Mouse (Mus musculus) layer of hippocampus, postnatal 14 days (tissue): ENCODE measurements at regions not wholly inside any gene's neighbourhood (a gene's known extent, or its start where the extent isn't known, plus 50 kb on each side); places are given as distances from the start of the nearest gene placed in this dataset.

ENCODE experiments used
- DNase-seq, 2 experiments: peaks; one replicate each; pipeline ENCODE4 v3.0.0; 2021 to 2022; ENCODE audit warnings: low spot score in 2 of 2, mixed read lengths in 1 of 2

DNA sequence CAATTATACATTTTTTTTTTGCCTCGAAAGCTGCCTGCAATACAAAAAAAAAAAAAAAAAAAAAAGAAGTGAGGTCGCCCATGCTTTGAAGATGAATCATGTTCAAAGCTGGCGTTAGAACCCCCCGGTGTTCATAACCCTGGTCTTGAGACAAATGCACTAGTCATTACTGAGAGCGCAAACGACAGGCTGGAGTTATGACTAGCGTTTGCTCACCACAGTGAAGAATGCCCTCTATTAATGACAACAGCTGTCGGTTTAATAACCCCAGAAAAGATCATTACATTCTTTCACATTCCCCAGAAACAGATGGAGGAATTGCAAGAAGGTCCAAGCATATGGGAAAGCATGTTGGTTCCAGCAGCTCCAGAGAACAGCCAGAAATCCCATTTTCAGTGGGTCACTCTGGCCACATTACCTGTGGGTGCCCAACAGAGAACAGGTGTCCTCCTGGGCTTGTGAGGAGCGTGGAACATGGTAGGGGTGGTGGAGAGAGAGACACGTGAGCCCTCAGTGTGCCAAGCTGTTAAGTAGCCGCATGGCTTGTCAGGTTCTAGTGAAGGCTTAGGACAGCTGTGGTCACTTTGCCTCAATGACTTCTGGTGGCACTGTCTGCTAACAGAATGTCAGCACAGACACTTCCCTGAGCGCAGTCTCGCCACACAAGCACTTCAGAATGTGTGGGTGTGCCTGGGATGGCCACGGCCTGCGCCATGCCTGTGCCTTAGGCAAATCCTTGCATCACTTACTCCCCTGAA, 60.4 kb downstream of the Aipl1 start:
- DNase-seq, result no peak

DNA sequence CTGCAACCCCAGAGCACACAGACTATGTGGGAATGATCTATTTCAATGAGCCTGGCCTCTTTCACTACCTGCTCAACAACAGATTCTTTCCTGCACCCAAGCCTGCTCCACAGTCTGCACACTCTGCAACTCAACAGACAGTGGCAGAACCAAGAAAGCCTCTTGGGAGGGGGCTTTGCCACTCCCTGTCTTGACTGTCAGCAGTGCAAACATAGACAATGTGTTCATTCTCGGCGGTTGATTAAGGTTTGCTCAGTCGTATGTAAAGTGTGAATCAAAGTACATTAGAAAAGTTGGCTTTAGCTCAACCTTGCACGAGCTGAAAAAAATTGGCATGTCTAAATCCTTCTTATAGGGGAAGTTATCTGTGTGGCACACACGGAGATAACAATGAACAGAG, 66.0 kb downstream of the Aipl1 start:
- no peak for DNase-seq

DNA sequence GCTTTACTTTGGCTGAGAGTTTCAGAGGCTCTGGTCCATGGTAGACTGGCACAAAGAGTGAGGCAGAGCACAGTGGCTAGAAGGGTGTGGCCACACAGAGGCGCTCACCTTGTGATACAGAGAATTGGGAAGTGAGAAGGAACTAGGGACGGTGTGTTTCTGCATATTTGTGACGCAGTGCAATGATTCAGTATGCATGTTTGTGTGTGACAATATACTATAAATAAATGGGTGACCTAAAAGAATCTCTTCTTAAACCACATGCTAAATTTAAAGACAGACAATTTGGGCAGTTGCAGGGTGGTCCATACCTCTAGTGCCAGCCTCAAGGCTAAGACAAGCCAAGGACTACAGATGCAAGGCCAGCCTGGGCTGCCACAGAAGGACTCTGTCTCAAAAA, 75.0 kb downstream of the Aipl1 start:
- no peak for DNase-seq

DNA sequence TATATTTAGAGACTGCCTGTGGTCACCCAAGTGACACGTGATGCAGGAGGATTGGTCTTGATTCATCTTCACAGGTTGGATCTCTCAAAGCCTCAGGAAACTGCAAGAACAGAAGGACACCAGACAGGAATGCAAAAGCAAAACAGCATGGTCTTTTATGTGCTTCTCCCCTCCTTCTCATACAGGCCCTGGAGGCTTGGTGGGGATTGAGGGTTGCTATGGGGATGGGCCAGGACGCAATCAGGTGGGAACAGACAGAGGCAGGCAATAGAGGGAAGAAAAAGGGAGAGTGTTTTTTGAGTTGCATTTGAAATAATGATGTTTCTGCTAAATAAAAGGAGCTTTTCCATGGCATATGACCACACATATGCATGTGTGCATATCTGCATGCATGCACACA, 84.8 kb downstream of the Aipl1 start:
- DNase-seq, result no peak

DNA sequence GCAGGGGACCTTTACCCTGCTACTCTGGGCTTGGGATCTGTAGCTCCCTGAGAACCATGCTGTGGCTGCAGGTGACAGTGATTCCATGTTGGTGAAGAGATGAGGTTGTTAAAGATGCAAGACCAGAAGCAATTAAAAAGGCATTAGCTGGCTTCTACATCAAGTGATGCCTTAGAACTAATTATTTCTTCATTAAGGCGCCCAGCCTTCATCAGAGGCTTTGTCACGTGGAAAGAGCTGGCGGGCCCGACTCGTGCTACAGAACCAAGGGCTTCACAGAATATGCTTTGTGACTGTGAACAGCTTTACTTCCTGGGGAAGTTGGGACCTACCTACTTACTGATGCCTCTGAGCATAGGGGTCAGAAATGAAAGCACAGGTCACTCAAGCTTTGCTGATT, 90.1 kb downstream of the Aipl1 start:
- DNase-seq, result no peak

GRCm38 (mm10) chr11:71945098-71945413, 92.3 kb downstream of the Aipl1 start:
- no peak for DNase-seq

DNA sequence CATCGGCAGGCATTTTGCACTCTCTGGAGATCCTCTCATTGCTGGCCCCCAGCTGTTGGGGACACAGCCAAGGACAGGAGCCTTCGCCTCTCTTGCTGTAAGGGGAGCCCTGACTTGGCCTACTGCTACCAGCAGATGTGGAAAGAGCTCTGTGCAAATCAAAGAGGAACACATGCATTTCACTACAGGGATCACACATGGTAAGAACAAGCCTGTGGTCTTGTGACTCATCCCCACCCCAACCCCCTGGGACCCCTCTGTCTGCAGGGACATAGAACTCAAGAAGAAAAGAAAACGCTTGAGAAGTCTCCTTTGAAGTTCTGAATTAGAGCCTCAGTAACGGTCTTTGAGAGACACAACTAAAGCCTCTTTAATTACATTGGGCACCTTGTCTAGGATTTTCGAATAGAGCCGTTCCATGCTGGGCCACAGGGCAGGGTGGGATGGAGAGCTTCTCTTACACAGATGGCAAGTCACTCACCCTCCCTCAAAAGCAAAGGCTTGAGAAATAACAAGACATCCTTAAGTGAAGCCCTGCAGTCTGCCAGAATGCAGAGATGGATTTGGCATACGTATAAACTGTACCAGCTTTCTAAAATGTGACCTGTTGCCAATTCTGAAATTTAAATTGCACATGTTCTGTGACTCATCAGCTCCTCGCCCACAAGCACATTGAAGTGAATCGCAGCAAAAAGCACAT, 92.8 kb downstream of the Aipl1 start:
- peak; percentile 39 to 64 for DNase-seq

- no peak for DNase-seq
Observed at GRCm38 (mm10) chr11:71943512-71943911, 93.8 kb downstream of the Aipl1 start.

- DNase-seq, result peak in 1 of 2 experiments; percentile 11
Observed at GRCm38 (mm10) chr11:71939066-71939465, 98.2 kb downstream of the Aipl1 start.

DNA sequence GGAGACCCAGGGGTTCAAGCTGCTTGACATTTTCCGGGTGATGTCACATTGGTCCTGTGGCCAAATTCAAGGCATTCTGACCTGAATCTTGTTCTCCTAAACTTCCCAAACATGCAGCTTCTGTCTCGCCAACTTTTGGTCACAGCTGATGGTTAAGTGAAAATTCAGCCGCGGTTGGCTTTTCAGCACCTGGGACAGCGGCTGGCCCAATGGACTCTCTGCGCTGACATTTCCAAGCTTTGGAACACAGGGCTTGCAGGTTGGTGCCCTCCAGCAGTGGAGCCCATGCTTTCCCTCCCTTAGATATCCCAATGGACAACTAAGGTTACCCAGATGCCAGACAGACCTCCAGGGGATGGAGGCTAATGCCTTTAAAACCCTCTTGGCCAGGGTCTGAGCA, 100.2 kb downstream of the Aipl1 start:
- no peak for DNase-seq

GRCm38 (mm10) chr11:71929716-71930488, 107.4 kb downstream of the Aipl1 start:
- DNase-seq, result peak in 1 of 2 experiments; percentile 36

- DNase-seq, result no peak
Observed at GRCm38 (mm10) chr11:71914665-71915064, 122.6 kb downstream of the Aipl1 start.

- DNase-seq, result no peak
Observed at GRCm38 (mm10) chr11:71912626-71913025, 124.7 kb downstream of the Aipl1 start.

- no peak for DNase-seq
Observed at GRCm38 (mm10) chr11:71911284-71911683, 126.0 kb downstream of the Aipl1 start.

DNA sequence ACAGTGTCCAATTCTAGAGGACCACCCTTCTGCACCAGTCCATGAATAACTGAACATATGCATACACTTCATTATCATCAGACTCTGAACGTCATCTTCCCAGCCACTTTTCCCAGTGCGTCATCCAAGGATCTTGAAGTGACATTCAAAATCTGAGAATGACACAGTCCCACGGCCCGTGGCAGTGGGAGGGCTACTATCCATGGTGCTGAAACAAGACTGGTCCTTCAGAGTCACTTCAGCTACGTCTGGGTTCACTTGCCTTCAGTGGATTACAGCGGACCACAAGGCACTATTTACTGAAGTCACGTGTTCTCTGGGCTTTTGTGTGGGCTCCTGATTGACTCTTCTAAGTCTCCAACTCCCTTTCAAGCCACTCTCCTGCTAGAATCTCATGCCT, 128.7 kb downstream of the Aipl1 start:
- no peak for DNase-seq

GRCm38 (mm10) chr11:71903020-71903410, 134.3 kb downstream of the Aipl1 start:
- DNase-seq, result no peak

GRCm38 (mm10) chr11:71902304-71903019, 134.8 kb downstream of the Aipl1 start:
- peak; percentile 16 to 36 for DNase-seq

GRCm38 (mm10) chr11:71900816-71901215, 136.5 kb downstream of the Aipl1 start:
- no peak for DNase-seq

DNA sequence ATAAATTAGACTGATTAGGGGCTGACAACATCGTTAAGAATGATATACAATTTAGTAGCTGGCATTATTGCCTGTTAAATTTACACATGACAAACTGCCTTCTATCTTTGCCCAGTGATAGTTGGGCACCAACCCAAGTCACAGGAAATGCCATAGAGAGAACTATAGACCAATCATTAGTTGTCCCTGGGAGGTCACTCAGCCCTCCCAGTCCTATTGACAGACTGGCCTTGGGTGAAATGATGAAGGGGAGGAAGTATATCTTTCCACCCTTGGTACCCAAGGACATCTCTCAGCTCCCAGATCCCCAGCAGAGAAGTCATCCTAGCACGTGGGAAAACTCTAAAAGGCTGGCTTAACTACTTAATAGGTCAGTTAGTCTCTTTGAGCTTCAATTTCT, 139.8 kb downstream of the Aipl1 start:
- no peak for DNase-seq

- DNase-seq, result no peak
Observed at GRCm38 (mm10) chr11:71897141-71897540, 140.2 kb downstream of the Aipl1 start.

DNA sequence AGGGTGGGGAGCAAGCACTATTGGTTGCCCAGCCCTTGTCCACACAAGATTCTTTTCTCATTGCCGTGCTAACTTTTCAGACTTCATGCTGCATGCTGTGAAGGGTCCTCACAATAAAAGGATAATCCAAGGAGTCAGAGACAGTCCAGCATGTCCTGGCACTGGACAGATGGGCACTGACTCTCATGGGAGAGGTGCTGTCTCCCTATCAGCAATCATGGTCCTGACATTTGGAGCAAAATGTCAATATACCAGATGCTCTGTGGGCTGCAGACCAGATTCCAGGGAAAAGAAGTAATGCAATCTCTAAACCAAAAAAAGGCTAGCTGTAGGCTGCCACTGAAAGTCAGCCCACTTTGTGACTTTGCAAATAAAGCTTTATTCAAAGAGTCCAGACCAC, 141.5 kb downstream of the Wscd1 start:
- DNase-seq, result no peak

DNA sequence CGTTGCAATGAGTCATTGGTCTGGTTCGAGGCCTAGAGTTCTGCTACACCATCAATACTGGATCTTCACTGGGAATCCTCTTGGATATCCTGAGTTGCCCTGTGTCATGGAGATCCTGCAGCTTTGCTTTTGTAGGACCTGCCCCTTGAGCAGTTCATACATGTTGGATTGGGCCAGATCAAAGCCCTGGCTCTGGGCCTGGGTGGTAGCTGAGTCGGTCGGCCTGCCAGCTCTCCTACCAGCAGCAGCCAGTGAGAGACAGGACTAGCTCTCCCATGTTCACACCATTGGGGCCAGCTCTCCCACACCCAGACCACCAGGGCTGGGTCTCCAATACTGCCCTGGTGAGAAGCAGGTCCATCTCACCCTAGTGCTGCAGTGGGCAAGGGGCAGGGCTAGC, 139.4 kb downstream of the Wscd1 start:
- DNase-seq, result no peak
